Mouse (Mus musculus) adrenal gland, adult 8-10 months (tissue): Measurements from ENCODE around the gene Exd1. TPM values are rescaled to one million over a fixed set of nuclear protein-coding genes. Genes with fewer than 3 reads are reported as not detected.

Experiments used
- DNase-seq: peaks from one replicate; pipeline ENCODE4 v3.0.0; 2022
- total RNA-seq, 4 experiments: library from RNA; stranded (reverse); gene quantifications; 2 replicates each; pipeline ENCODE4 v1.2.4; 2022

Gene Exd1
- total RNA-seq = 1 to 10 TPM in 3 of 4 experiments, under 1 TPM in 1; 0.99 to 2.1 (median 1.1) TPM

GRCm38 (mm10) chr2:119547522-119548370 is at the start of gene Exd1, which contains the start of gene Chp1:
TSS of gene Exd1 (minus strand) at chr2:119547627.
TSS of gene Chp1 (plus strand) at chr2:119547697.
- DNase-seq = peak; percentile 99

DNA sequence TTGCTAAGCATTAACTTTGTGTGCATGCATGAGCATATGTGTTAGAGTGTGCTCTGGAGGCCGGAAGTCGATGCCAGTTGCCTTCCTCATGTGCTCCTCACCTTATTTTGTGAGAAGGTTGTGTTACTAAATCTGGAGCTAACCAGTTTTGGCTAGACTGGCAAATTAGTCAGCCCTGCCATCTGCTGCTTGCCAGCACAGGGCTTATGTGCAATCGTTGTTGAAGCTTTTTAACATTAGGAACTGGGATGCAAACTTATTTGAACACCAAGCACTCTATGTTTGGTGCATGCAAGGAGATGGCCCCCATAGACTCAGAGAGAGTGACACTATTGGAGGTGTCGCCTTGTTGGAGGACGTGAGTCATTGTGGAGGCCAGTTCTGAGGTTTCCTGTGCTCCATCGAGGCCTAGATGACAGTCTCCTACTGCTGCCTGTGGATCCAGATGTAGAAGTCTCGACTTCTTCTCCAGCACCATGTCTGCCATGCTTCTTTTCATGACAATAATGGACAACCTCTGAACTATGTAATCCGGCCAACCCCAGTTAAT is 49.4 kb upstream of the Exd1 start:
- no peak for DNase-seq

DNA sequence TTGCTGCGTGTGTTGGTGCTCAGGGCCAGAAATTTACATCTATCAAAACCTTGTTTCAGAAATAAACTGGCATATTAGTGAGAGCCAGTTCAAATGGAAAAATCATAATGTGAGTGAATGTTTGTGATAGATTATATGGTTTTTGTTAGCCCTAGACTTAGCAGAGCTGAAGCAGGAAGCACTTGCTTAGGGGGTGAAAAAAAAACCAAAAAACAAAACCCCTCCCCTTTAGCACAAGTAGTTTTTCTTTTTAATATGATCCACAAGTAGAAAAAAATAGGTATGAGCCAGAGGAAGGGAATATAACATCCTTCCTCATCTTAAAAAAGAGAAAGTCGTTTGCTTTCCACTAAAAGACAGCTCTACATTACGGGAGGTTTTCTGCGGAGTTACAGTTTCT is 47.9 kb upstream of the Exd1 start:
- DNase-seq = no peak

GRCm38 (mm10) chr2:119594113-119594981 is 46.9 kb upstream of the Exd1 start:
- peak; percentile 94 for DNase-seq

DNA sequence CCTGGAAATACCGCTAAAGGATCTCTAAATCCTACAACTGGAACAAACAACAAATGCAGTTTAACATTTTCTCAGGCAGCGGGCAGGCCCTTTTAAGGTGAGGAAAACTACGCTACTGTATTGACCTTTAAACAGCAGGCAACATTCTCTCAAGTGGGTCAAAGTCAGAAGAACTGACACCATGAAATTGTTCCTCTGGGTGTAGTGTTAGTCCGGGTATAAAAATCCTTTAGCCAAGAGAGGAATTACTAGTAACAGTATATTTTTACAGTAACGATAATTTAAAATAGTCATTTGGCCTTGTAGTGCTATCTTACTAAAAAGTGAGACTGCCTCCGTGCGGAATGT is 46.3 kb upstream of the Exd1 start:
- DNase-seq = no peak

GRCm38 (mm10) chr2:119591247-119591646 is 43.8 kb upstream of the Exd1 start:
- no peak for DNase-seq

DNA sequence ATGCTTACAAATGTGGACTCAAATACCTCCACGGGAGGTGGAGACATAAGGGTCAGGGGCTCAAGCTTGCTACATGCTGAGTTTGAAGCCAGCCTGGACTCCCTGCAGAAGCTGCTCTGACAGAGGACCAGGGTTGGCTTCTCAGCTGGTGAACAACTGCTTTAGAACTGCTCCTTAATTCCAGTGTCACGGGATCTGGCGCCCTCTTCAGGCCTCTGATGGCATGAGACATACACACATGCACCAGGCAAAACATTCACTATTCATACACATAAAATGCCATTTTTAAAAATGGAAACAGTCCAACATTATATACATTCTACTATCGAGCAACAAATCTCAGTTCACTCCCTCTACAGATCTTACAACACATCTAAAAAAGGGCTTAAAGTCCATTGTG is 40.0 kb upstream of the Exd1 start:
- peak; percentile 41 for DNase-seq

- no peak for DNase-seq
Observed at GRCm38 (mm10) chr2:119584282-119584681, 36.9 kb upstream of the Exd1 start.

GRCm38 (mm10) chr2:119583439-119583838 is 36.0 kb upstream of the Exd1 start:
- no peak for DNase-seq

DNA sequence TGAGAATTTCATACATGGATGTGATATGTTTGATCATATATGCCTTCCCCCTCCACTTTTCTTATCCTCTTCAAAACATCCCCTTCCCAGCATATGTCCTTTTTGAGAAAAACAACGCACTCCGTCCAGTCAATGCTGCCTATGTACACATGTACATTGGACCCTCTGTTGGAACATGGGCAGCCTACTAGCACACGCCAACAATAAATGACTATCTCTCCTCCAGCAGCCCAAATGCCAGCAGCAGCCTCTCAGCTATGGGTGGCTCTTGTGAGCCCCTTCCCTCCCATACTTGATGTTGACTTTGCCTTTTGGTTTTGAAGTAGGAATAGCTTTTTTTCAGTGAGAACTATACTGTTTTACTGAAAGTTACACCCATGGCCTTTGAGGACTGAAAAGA is 34.1 kb upstream of the Exd1 start:
- no peak for DNase-seq

DNA sequence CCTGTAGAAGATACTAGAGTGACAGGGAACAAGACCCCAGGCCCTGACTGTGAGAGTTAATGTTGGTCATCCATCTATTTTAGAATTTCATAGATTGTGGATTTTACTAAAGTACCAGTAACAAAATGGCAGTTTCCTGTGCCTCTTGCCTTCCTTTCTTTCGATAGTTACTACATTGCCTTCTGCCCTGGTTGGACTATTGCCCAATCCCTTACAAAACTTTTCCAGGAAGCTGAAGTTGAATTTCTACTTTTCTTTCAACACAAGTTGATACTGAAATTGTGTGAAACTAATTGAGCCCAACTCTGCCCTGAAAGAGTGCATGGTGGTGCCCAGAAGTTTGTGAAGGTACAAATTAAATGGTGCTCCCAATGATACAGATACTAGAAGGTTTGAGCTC is 25.0 kb upstream of the Exd1 start:
- DNase-seq = no peak

- no peak for DNase-seq
Observed at GRCm38 (mm10) chr2:119566182-119566855, 18.9 kb upstream of the Exd1 start.

- no peak for DNase-seq
Observed at GRCm38 (mm10) chr2:119565284-119565683, 17.9 kb upstream of the Exd1 start.

DNA sequence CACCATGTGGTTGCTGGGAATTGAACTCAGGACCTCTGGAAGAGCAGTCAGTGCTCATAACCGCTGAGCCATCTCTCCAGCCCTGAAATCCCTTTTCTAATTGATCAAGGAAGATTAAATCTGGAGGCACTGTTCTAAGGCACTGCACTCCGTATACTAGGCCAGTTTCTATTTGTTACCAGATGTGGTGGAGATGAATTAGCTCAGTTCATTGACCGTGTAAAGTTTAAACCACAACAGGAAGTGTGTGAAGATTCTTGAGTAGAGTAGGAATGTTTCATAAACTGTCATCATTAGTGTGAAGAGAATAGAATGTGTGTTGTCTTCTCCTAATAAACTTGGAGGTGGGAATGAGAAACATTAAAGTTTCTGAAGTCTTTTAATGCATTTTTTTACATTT is 14.4 kb upstream of the Exd1 start:
- no peak for DNase-seq

DNA sequence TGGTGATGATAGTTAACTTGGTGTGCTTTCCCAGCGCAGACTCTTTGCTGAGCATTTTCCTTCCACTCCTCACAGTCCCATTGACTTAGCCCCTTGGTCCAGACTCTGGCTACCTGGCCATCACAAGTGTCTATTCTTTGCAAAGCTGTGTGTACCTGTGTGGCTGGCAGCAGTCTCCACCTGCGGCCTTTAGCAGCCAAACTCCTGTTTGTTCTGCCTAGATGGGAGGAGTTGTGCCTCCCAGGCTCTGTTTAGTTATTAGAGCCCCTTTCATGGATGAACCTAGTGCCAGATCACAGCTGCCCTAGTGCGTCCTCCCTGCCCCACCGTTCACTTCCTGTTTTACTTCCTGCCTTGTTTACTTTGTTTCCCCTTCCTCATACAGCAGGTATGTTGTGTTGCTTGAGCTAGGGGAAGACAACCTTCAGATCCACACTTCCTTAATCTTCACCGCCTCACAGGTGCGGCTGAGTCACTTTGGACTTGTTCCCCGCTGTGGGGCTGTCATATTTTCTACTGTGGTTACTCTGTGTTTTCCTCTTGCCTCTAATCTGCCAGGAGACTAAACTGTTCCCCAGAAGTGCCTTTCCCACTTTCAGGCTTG is 11.4 kb upstream of the Exd1 start:
- DNase-seq = no peak

- DNase-seq = no peak
Observed at GRCm38 (mm10) chr2:119558039-119558438, 10.6 kb upstream of the Exd1 start.

GRCm38 (mm10) chr2:119549678-119550077 is 2.3 kb upstream of the Exd1 start:
- no peak for DNase-seq

- peak; percentile 18 for DNase-seq
Observed at GRCm38 (mm10) chr2:119548691-119549090, 1.3 kb upstream of the Exd1 start.

DNA sequence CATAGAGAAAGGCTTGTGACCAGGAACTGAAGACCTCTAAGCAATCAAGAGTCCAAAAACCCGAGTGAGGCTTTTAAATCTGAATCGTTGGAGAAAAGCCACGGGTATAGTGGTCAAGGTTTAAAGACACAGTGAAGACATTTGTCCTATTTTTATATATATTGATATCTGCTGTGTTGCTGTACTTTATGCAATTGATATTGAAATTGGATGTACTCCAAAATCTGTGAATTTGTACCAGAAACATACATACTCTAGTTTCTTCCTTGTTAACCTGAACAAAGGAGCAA is 889 bp upstream of the Exd1 start:
- DNase-seq = no peak

GRCm38 (mm10) chr2:119546848-119547521 is 442 bp downstream of the Exd1 start:
- peak; percentile 79 for DNase-seq

DNA sequence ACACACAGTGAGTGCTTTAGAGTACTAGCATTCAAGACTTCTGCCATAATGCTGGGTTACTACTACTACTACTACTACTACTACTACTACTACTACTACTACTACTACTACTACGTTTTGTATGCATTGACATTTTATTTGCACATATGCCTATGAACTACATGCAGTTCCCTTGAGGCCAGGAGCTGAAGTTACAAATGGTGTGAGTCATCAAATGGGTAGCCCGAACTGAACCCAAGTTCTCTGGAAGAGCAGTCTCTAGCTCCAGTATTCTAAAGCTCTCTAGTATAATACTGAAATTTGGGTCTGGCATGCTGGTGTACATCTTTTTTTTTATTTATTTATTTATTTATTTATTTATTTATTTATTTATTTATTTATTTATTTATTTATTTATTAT is 3.8 kb downstream of the Exd1 start:
- DNase-seq = no peak

- DNase-seq = peak; percentile 36
Observed at GRCm38 (mm10) chr2:119542106-119542505, 5.3 kb downstream of the Exd1 start.
